Mouse (Mus musculus) liver, embryonic 16.5 days (tissue): ENCODE data around the gene Leprot. TPM values are rescaled to one million over a fixed set of nuclear protein-coding genes. Genes with fewer than 3 reads are reported as not detected.

Experiments
- ATAC-seq: fragments of 200-750 bp; cut with Nextera tagmentation; 2 replicates; pipeline ENCODE4 v1.8.0; 2017; ENCODE audit warnings: low read depth, mild to moderate bottlenecking, moderate number of reproducible peaks, moderate library complexity
- H3K27ac ChIP-seq: fragments of 300-500 bp; sonication (generic); 2 replicates; pipeline ENCODE4 v1.5.1; 2014; ENCODE audit warnings: mild to moderate bottlenecking, low read length
- H3K27me3 ChIP-seq: fragments of 300-500 bp; sonication (generic); 2 replicates; pipeline ENCODE4 v1.6.1; 2014; ENCODE audit warnings: low read depth, low read length, mixed read lengths; ENCODE audit not compliant: control insufficient read depth, insufficient read depth
- H3K36me3 ChIP-seq: fragments of 300-500 bp; sonication (generic); 2 replicates; pipeline ENCODE4 v1.6.1; 2014; ENCODE audit warnings: mild to moderate bottlenecking; ENCODE audit not compliant: control insufficient read depth, insufficient read depth
- H3K4me1 ChIP-seq: fragments of 300-500 bp; sonication (generic); 2 replicates; pipeline ENCODE4 v1.6.1; 2014; ENCODE audit warnings: low read depth, low read length, mixed read lengths; ENCODE audit not compliant: control insufficient read depth
- H3K4me2 ChIP-seq: fragments of 300-500 bp; sonication (generic); 2 replicates; pipeline ENCODE4 v1.6.1; 2014; ENCODE audit warnings: low read depth, low read length, mixed read lengths
- H3K4me3 ChIP-seq: fragments of 300-500 bp; sonication (generic); 2 replicates; pipeline ENCODE4 v1.5.1; 2014; ENCODE audit warnings: low read depth, mild to moderate bottlenecking, low read length
- H3K9ac ChIP-seq: fragments of 300-500 bp; sonication (generic); 2 replicates; pipeline ENCODE4 v1.6.1; 2014; ENCODE audit warnings: low read depth, low read length
- H3K9me3 ChIP-seq: fragments of 300-500 bp; sonication (generic); replicated peaks from 2 replicates; pipeline ENCODE4 v1.6.1; 2016; ENCODE audit warnings: low read length; ENCODE audit not compliant: control insufficient read depth
- WGBS: fragments of 180-500 bp; shearing (Covaris S2); extraction: QIAGEN DNeasy Blood & Tissue Kit; methylation state at CpG from one replicate; pipeline ENCODE4 v1.1.7; 2014; ENCODE audit not compliant: insufficient replicate concordance; 5-methylcytosine and 5-hydroxymethylcytosine counted together
- polyA plus RNA-seq: library from polyadenylated mRNA; unstranded; fragments of >200 nt; fragmentation: Nextera tagmentation; extraction: Ambion mirVana; gene quantifications from 2 replicates; pipeline ENCODE4 v1.2.1, GENCODE M21; 2015

Gene Leprot
- polyA plus RNA-seq, 1 experiment from 2014 or later, result 44.1 TPM

DNA sequence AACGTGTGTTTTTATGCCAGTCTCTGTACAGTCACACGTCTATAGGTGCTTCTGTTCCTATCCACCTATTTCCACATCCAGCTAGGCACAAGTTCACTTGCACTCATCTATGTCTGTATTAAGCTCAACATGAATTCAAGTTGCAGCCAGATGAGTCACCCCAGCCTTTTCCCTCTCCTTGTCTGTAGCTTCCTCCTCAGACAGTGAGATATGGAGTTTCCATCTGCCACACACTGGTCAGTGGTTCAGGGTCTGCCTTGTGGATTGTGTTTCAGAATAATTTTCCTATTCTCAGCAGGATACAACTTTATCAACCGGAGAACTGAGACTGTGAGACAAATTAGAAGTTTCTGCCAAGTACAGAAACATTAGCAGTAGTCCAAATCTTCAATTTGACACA, 49.7 kb downstream of the Leprot start:
- H3K27me3 ChIP-seq, result no peaks in the 10 kb centered on the region
- no peaks in the 10 kb centered on the region for H3K9me3 ChIP-seq
- no peaks in the 10 kb centered on the region for H3K4me1 ChIP-seq
- no peak overlapping the region for H3K4me3 ChIP-seq
- H3K27ac ChIP-seq, result no peak overlapping the region
- ATAC-seq, result no peak
- H3K9ac ChIP-seq, result no peak overlapping the region
- no peak overlapping the region for H3K4me2 ChIP-seq
- WGBS, result 54% methylated on average over 3 of the region's 3 CpGs
- no peaks in the 10 kb centered on the region for H3K36me3 ChIP-seq

DNA sequence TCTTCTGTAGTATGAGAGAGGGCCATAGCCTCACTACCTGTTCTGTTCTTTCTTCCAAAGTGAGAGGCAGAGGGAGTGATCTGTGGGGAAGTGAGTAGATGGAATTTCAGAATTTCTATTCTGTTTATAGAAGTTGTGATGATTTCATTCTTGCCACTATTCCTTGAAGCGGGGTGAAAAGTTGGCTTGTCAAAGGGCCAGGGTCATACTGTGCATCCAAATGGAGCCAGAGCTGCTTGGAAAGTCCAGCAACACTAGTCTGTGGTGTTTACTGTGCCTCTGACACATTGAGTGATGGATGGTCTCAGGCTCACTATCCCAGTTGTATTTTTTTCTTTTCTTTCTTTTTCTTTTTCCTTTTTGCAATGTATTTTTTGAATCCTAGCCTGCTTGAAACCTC, 51.9 kb downstream of the Leprot start:
- no peak overlapping the region for H3K9ac ChIP-seq
- no peaks in the 10 kb centered on the region for H3K4me1 ChIP-seq
- 65% methylated on average over 1 of the region's 1 CpGs for WGBS
- no peak overlapping the region for H3K4me3 ChIP-seq
- no peaks in the 10 kb centered on the region for H3K36me3 ChIP-seq
- no peaks in the 10 kb centered on the region for H3K27me3 ChIP-seq
- no peak overlapping the region for H3K4me2 ChIP-seq
- ATAC-seq, result no peak
- H3K9me3 ChIP-seq, result no peaks in the 10 kb centered on the region
- H3K27ac ChIP-seq, result no peak overlapping the region

GRCm38 (mm10) chr4:101700892-101701640, 53.5 kb downstream of the Leprot start:
- Histone ChIP-seq H3K4me3 (no peak overlapping the region), H3K4me2 (no peak overlapping the region), H3K27me3 (no peaks in the 10 kb centered on the region), H3K27ac (no peak overlapping the region), H3K36me3 (no peaks in the 10 kb centered on the region), H3K4me1 (no peaks in the 10 kb centered on the region), H3K9me3 (no peaks in the 10 kb centered on the region), H3K9ac (no peak overlapping the region)
- no peak for ATAC-seq
- 69% methylated on average over 14 of the region's 14 CpGs for WGBS

DNA sequence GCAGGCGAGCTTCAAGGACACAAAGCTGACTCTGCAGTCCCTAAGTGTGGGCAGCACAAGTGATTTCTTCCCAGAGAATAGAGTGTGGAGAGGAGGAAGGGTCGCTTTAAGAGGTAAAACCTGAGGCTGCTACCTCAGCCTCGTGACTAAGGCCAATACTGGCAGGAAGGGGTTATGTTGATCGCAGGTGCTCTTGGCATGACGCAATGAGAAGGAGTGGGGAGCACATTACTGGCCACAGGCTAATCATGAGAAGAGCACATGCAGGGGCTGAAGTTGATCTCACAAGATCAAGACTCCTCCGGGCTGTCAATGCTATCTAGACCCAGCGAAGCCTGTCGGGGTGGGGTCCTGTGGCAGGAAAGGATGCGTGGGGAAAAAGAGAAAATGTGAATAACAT, 57.8 kb downstream of the Leprot start:
- Histone ChIP-seq H3K27ac (no peak overlapping the region), H3K4me1 (no peaks in the 10 kb centered on the region), H3K36me3 (no peaks in the 10 kb centered on the region), H3K4me2 (no peak overlapping the region), H3K27me3 (no peaks in the 10 kb centered on the region), H3K9ac (no peak overlapping the region), H3K9me3 (no peaks in the 10 kb centered on the region), H3K4me3 (no peak overlapping the region)
- 69% methylated on average over 9 of the region's 9 CpGs for WGBS
- no peak for ATAC-seq

DNA sequence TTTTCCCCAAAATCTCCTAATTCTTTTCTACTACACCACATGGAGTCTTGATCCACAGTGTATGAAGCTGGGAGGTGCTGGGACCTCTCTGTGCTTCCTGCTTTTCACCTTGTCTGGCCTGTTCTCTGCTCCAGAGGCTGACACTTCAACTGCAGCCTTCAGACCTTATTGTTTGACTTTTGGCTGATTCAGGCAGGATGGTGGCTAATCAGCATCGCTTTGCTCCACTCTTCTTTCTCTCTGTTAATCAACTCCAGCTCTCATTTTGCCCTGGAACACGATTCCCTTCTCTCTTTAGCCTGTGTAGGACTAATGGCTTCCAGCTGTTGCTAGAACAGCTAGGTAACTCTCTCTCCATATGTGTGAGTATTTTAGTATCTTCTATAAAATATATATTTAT, 59.7 kb downstream of the Leprot start:
- WGBS, result 56% methylated on average over 2 of the region's 2 CpGs

DNA sequence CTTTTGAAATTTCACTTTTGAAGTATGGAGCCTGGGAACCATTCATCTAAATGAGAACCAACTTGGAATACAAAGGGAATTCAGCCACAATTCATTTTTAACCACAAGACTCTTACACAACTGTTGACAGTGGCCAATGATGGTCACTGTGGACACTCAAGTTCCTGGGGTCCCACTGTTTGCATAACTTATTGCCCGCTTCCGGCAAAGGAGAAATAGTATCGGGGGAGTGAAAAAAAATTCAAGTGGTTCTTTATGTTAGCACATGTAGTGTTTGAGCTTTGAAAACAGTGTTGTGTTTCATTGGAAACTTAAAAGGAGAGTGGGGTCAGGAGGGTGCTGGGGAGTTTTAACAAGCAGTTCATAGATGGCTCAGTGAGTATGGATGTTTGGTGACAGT, 60.4 kb downstream of the Leprot start:
- Histone ChIP-seq H3K27me3 (no peaks in the 10 kb centered on the region), H3K27ac (no peak overlapping the region), H3K36me3 (no peaks in the 10 kb centered on the region), H3K4me2 (no peak overlapping the region), H3K9me3 (no peaks in the 10 kb centered on the region), H3K4me3 (no peak overlapping the region), H3K9ac (no peak overlapping the region), H3K4me1 (no peaks in the 10 kb centered on the region)
- ATAC-seq, result no peak
- 62% methylated on average over 3 of the region's 3 CpGs for WGBS

More for the DNA sequence above, 59.7 kb downstream of the Leprot start:
- Histone ChIP-seq H3K27ac (no peak overlapping the region), H3K27me3 (no peaks in the 10 kb centered on the region), H3K36me3 (no peaks in the 10 kb centered on the region), H3K4me1 (no peaks in the 10 kb centered on the region), H3K4me3 (no peak overlapping the region), H3K4me2 (no peak overlapping the region), H3K9me3 (no peaks in the 10 kb centered on the region), H3K9ac (no peak overlapping the region)
- no peak for ATAC-seq

Other genes starting within 250 kb of the Leprot start
- gene Ak4, start 228.4 kb upstream of the Leprot start, polyA plus RNA-seq, result 21.1 and 24.3 TPM in 2 replicates
- 0.13 and 0.26 TPM in 2 replicates for gene Dnajc6, start 151.1 kb upstream of the Leprot start, polyA plus RNA-seq
- gene Lepr, start 69.7 kb downstream of the Leprot start, polyA plus RNA-seq, result 1.5 and 1.9 TPM in 2 replicates
- gene B020004J07Rik, start 196.3 kb downstream of the Leprot start, polyA plus RNA-seq, result not detected in 2 replicates
- gene C130073F10Rik, start 246.1 kb downstream of the Leprot start, polyA plus RNA-seq, result not detected in 2 replicates